Mouse (Mus musculus) heart, embryonic 14.5 days (tissue): ENCODE measurements at regions not wholly inside any gene's neighbourhood (a gene's known extent, or its start where the extent isn't known, plus 50 kb on each side); places are given as distances from the start of the nearest gene placed in this dataset.

Experiments
- ATAC-seq: fragments of 200-750 bp; cut with Nextera tagmentation; 2 replicates; pipeline ENCODE4 v1.8.0; 2017; ENCODE audit warnings: low read depth, moderate TSS enrichment; ENCODE audit not compliant: insufficient number of reproducible peaks, insufficient read depth, low FRiP score
- H3K27ac ChIP-seq, 2 experiments: fragments of 200-500 bp in 1 of 2; fragments of 300-500 bp in 1 of 2; sonication (generic) in 1 of 2; replicated peaks in 1 of 2; 2 replicates each; pipeline ENCODE4 v1.5.1; 2012 to 2014; ENCODE audit warnings: low read depth in 2 of 2, low read length in 2 of 2, control low read depth in 1 of 2, mild to moderate bottlenecking in 1 of 2, mixed read lengths in 1 of 2; ENCODE audit not compliant: control insufficient read depth in 1 of 2, insufficient read depth in 1 of 2
- H3K27me3 ChIP-seq: fragments of 300-500 bp; sonication (generic); 2 replicates; pipeline ENCODE4 v1.6.1; 2014; ENCODE audit warnings: mild to moderate bottlenecking, low read length, control low read depth; ENCODE audit not compliant: control insufficient read depth, insufficient read depth
- H3K36me3 ChIP-seq: fragments of 300-500 bp; sonication (generic); 2 replicates; pipeline ENCODE4 v1.6.1; 2014; ENCODE audit warnings: mild to moderate bottlenecking, control low read depth, low read length, mixed read lengths; ENCODE audit not compliant: control insufficient read depth, insufficient read depth
- H3K4me1 ChIP-seq, 2 experiments: fragments of 200-500 bp in 1 of 2; fragments of 300-500 bp in 1 of 2; sonication (generic) in 1 of 2; 2 replicates each; pipeline ENCODE4 v1.6.1; 2012 to 2014; ENCODE audit warnings: low read length in 2 of 2, control low read depth in 1 of 2, mixed read lengths in 1 of 2; ENCODE audit not compliant: control insufficient read depth in 2 of 2, insufficient read depth in 2 of 2
- H3K4me2 ChIP-seq: fragments of 300-500 bp; sonication (generic); 2 replicates; pipeline ENCODE4 v1.6.1; 2014; ENCODE audit warnings: mild to moderate bottlenecking, low read length
- H3K4me3 ChIP-seq, 2 experiments: fragments of 200-500 bp in 1 of 2; fragments of 300-500 bp in 1 of 2; sonication (generic) in 1 of 2; 2 replicates each; pipeline ENCODE4 v1.5.1; 2012 to 2014; ENCODE audit warnings: low read length in 2 of 2, mild to moderate bottlenecking in 2 of 2, control low read depth in 1 of 2, low read depth in 1 of 2, moderate library complexity in 1 of 2; ENCODE audit not compliant: control insufficient read depth in 1 of 2, insufficient read depth in 1 of 2
- H3K9ac ChIP-seq: fragments of 300-500 bp; sonication (generic); 2 replicates; pipeline ENCODE4 v1.6.1; 2014; ENCODE audit warnings: mild to moderate bottlenecking, low read length
- H3K9me3 ChIP-seq: fragments of 300-500 bp; sonication (generic); 2 replicates; pipeline ENCODE4 v1.6.1; 2016; ENCODE audit warnings: low read length, control low read depth; ENCODE audit not compliant: control insufficient read depth
- WGBS: fragments of 180-500 bp; shearing (Covaris S2); extraction: QIAGEN DNeasy Blood & Tissue Kit; methylation state at CpG from one replicate; pipeline ENCODE4 v1.1.7; 2014; 5-methylcytosine and 5-hydroxymethylcytosine counted together

DNA sequence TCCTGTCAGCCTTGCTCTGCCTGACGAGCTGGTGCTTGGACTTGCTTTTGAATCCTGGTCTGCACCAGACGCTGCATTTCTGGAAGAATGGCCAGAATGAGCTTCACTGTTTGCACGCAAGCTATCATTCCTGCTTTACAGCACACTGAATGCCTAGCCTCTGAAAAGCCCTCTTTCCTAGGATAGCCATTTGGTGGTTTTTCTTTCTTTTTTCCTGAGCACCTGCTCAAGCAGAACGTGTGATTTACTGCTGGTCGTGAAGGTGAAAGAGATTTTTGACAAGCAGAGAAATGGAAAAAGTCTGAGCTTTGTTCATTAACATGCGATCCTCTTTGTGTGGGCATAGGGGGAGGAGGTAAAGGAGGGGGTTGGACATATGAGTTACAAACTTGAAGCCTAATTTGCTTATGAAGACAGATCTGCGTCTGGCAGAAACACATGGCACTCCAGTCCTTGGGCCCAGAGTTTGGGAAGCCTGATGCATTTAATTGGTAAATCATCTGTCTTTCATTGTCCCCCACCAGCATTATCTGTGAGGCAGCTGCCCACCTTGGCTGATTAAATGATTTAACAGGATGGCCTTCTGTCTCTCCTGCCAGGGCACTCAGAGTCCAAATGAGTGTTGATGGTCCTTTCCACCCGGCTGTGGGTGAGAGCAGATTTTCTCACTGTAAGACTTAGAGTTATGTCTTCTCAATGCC lies 457.1 kb upstream of the Plxna2 start:
- no peak overlapping the region for H3K27ac ChIP-seq
- 70% methylated on average over 8 of the region's 8 CpGs for WGBS
- no peaks in the 10 kb centered on the region for H3K27me3 ChIP-seq
- H3K4me1 ChIP-seq, result no peaks in the 10 kb centered on the region
- H3K4me3 ChIP-seq, result no peak overlapping the region
- no peaks in the 10 kb centered on the region for H3K9me3 ChIP-seq
- H3K9ac ChIP-seq, result no peak overlapping the region
- H3K36me3 ChIP-seq, result no peaks in the 10 kb centered on the region
- no peak for ATAC-seq
- no peak overlapping the region for H3K4me2 ChIP-seq

- Histone ChIP-seq H3K4me2 (no peak overlapping the region), H3K27me3 (no peaks in the 10 kb centered on the region), H3K4me3 (no peak overlapping the region), H3K4me1 (no peaks in the 10 kb centered on the region), H3K36me3 (no peaks in the 10 kb centered on the region), H3K9ac (no peak overlapping the region), H3K9me3 (no peaks in the 10 kb centered on the region), H3K27ac (no peak overlapping the region)
- ATAC-seq, result no peak
- WGBS, result 91% methylated on average over 6 of the region's 6 CpGs
These were observed 460.8 kb upstream of the Plxna2 start for GRCm38 (mm10) chr1:194157268-194157667.

DNA sequence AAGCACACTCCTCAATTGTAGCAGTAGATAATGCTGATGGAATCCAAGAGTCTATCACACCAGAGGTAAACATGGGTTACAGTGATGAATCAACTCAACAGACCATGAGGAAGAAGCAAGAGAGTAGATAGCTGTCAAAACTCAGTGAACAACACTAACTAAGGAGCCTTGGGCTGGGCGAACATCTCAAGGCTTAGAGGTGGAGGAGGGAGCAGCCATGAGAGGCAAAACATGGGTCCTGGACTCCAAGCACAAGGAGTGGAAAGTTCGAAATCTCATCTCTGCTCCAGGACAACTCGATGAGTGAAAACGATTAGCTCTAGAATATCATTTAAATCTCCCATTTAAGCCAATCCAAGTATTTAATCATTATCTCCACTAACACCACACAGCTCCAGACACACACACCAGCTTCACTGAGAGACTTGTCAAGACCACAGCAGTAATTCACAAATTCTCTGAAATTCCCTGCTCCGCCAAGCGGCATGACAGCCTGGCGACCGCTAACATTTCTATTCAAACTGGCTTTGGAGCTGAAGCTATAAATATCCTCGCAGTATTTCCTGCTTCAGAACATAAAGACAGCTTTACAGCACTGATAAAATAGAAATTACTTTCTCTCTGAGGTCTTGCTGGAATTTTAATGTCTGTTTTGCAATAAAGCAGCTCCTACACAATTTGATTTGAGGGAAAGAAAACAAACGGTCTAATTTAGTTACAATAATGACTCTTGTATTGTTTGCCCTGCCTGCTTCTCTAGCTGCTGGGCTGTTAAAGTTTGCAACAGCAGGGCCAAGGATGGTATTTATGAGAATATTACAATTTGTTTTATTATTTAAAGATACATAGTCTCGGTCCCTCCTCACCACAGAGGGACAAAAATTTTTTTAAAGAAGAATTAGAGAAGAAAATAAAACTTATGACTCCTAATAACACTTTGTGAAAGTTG lies 469.3 kb upstream of the Plxna2 start:
- Histone ChIP-seq H3K4me2 (peak overlapping the region; percentile 37), H3K27ac (peak overlapping the region in 1 of 2 experiments; percentile 10; a peak in 3 of 4 replicates), H3K9me3 (no peaks in the 10 kb centered on the region), H3K27me3 (no peaks in the 10 kb centered on the region), H3K4me1 (peaks cover 4 to 11% of the 10 kb centered on the region in 2 experiments), H3K4me3 (no peak overlapping the region), H3K9ac (no peak overlapping the region), H3K36me3 (no peaks in the 10 kb centered on the region)
- WGBS, result 44% methylated on average over 11 of the region's 11 CpGs
- no peak for ATAC-seq

- no peak overlapping the region for H3K4me2 ChIP-seq
- no peak overlapping the region for H3K27ac ChIP-seq
- 71% methylated on average over 4 of the region's 4 CpGs for whole genome bisulfite sequencing
- ATAC-seq, result no peak
- H3K9ac ChIP-seq, result no peak overlapping the region
- H3K36me3 ChIP-seq, result no peaks in the 10 kb centered on the region
- no peaks in the 10 kb centered on the region for H3K4me1 ChIP-seq
- H3K9me3 ChIP-seq, result no peaks in the 10 kb centered on the region
- no peaks in the 10 kb centered on the region for H3K27me3 ChIP-seq
- no peak overlapping the region for H3K4me3 ChIP-seq
These were observed 500.2 kb upstream of the Plxna2 start for GRCm38 (mm10) chr1:194117631-194118360.

- Histone ChIP-seq H3K27me3 (no peaks in the 10 kb centered on the region), H3K4me3 (no peak overlapping the region), H3K9me3 (no peaks in the 10 kb centered on the region), H3K36me3 (no peaks in the 10 kb centered on the region), H3K4me2 (no peak overlapping the region), H3K27ac (no peak overlapping the region), H3K4me1 (peaks cover 0 to 3% of the 10 kb centered on the region in 2 experiments; a peak in 2 of 4 replicates), H3K9ac (no peak overlapping the region)
- ATAC-seq, result no peak
- 55% methylated on average over 1 of the region's 1 CpGs for WGBS
These were observed 503.6 kb upstream of the Plxna2 start for GRCm38 (mm10) chr1:194114399-194114798.

DNA sequence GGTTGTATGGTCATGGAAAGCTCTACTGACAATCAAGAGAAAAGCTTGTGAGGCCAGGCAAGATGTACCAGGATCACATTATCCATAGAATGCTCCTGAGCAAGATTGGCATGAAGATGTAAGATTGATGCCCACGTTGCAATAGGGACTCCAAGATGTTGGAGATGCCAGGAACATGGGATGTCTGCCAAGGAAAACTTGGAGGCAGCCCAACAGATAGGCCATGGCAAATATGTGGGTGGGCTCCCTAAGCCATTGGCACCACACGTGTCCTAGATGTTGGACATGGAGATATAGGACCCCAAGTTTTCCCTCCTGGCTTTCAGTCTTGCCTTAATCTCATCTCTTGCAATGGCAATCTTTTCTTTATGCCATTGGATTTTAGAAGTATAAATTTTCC lies 506.1 kb upstream of the Plxna2 start:
- no peak for ATAC-seq
- Histone ChIP-seq H3K4me3 (no peak overlapping the region), H3K9me3 (no peaks in the 10 kb centered on the region), H3K4me2 (no peak overlapping the region), H3K36me3 (no peaks in the 10 kb centered on the region), H3K27ac (no peak overlapping the region), H3K9ac (no peak overlapping the region), H3K27me3 (no peaks in the 10 kb centered on the region), H3K4me1 (peaks cover 0 to 3% of the 10 kb centered on the region in 2 experiments; a peak in 3 of 4 replicates)
- 54% methylated on average over 2 of the region's 2 CpGs for WGBS
